Mouse (Mus musculus) lung, adult 2 months (tissue): ENCODE results near the gene Itgal.
"Not testable (repeated sequence)": the region's sequence is repeated elsewhere in the genome, so short reads cannot be mapped to it uniquely, and the experiment has no call there.

ENCODE experiments used
- CTCF ChIP-seq: fragments of 200-500 bp; IDR thresholded peaks from 2 replicates; pipeline ENCODE4 v1.5.1; 2011; ENCODE audit warnings: mild to moderate bottlenecking, low read length, control low read depth; ENCODE audit not compliant: insufficient read depth
- POLR2A ChIP-seq: fragments of 200-500 bp; IDR thresholded peaks from 2 replicates; pipeline ENCODE4 v1.6.1; 2011; ENCODE audit warnings: low read depth, mild to moderate bottlenecking, control low read depth, low read length, borderline replicate concordance; ENCODE audit errors: extremely low read depth

DNA sequence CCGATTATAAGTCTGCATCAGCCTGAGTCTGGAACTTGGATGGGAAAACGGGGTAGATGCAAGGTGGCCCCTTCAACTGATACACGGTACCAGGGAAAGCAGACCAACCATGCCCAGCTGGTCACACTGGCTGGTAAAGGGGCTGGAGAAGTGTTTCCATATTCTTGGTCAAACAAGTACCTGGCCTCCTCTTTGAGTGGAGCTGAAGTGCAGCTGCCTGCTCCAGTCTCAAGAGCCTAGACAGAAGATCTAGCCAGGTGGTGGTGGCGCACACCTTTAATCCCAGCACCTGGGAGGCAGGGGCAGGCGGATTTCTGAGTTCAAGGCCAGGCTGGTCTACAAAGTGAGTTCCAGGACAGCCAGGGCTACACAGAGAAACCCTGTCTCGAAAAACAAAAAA is 45.8 kb downstream of the Itgal start:
- not testable (repeated sequence) for TF ChIP-seq CTCF, POLR2A
